Mouse (Mus musculus) megakaryocyte-erythroid progenitor cell, adult 5-6 weeks (primary cell): Measurements from ENCODE around the gene Atp1b1. TPM values are rescaled to one million over a fixed set of nuclear protein-coding genes. Genes with fewer than 3 reads are reported as not detected.

Experiments used
- ATAC-seq: replicated peaks from 2 replicates; pipeline ENCODE4 v1.8.0; 2016; ENCODE audit warnings: mild to moderate bottlenecking, inconsistent platforms; ENCODE audit not compliant: severe bottlenecking, poor library complexity, low FRiP score, low TSS enrichment
- total RNA-seq, 2 experiments: library from RNA; stranded (forward) in 1 of 2; stranded (reverse) in 1 of 2; fragments of 200-1000, 215-1000 nt in 1 of 2; fragments of >200 nt in 1 of 2; fragmentation: Nextera tagmentation in 1 of 2; gene quantifications; 2 replicates each; pipeline ENCODE4 v1.2.3; 2014 to 2017

Gene Atp1b1
- 1.8 and 15.5 TPM in 2 replicates for total RNA-seq (2014; fragmentation: Nextera tagmentation)
- total RNA-seq (2017), result 5.1 TPM in 1 of 2 replicates, not detected in the other

DNA sequence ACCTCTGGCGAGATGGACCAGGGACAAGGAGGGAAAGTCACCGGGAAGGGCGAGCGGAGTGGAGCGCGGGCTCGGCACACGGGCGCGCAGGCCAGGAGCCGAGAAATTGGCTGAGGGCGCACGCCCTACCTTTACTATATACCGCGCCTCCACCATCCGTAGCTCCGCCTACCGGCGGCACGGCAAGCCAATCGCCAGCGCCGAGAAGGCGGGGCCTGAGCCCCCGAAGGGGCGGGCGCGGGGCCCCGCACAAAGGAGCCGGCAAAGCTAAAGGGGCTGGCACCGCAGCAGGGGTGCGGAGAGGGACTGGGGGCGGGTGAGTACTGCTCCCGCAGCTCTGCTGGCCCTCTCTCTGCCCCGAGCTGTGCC, at the start of gene Atp1b1:
Atp1b1 (minus strand) TSS at position 111 of the 369 bp plus-strand sequence.
- peak; percentile 87 for ATAC-seq

DNA sequence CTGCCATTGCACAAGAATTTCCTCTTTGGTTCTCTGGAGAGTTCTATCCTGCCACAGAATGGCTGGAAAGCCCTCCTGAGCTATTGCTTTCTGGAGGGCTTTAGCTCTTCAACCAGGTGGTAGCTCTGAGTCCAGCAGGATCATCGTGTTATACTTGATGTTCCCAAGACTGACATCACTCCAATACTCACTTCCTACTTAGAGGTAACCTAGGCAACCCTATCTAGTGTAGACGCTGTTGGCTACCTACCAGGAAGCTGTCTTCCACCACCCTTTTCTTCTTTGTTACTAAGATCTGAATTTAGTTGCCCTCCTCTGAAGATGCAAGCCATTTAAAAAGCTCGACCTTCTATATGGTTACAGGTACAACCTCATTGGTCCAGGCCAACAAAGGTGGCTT, 46.9 kb upstream of the Atp1b1 start:
- no peak; the same call in 1 of the 2 replicates for ATAC-seq

GRCm38 (mm10) chr1:164503140-164503730, 45.1 kb upstream of the Atp1b1 start:
- no peak for ATAC-seq

- no peak for ATAC-seq
Measured at GRCm38 (mm10) chr1:164502231-164502630, 44.1 kb upstream of the Atp1b1 start.

- no peak for ATAC-seq
Measured at GRCm38 (mm10) chr1:164494741-164495512, 36.8 kb upstream of the Atp1b1 start.

DNA sequence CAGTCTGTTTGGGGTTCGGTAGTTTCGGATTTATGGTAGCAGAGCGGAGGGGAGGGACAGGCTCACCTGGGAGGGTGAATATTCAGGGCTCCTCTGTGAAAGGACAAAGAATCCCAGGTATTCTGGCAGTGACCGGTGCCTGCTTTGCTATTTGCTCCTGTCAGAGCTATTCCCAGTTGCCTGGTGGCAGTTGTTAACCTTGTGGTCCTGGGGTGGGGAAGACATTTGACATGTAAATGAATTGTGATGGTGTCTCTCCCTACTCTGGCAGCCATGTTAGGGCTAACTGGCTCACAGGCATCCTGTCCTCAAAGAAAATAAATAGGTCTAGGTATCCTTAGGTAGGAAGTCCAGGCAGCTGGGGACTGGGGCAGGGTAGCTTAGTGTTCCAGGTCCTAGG, 36.1 kb upstream of the Atp1b1 start:
- ATAC-seq, result no peak

DNA sequence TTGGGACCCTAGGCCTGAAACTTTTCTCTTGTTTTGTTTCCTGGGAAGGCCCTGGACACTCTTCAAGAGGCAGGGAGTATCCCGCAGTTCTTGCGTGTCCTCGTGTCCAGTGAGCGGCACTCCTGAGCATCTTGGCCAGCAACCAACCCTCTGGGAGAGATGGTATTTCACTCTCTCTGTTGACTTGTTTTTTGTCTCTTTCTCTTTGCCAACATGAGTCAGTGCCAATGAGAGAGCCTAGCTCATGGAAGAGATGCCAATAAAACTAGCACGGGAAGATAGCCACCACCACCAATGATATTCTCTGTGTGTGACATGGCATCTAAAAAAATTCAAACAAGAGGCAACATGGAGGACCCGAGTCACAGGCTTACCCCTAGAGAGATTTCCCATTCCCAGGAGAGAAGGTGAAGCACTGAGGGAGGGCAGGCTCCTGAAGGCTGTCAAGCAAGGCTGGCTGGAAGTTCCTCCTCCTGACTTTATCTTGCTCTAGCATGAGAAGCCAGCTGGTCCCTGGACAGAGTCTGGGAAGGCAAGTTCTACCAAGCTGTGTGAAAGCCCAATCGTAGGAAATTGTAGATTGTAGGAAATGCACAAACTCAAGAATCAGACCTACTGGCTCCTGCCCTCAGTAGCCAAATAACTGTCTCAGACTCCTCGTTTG, 35.0 kb upstream of the Atp1b1 start:
- ATAC-seq, result no peak

GRCm38 (mm10) chr1:164492476-164492875, 34.3 kb upstream of the Atp1b1 start:
- ATAC-seq, result no peak

GRCm38 (mm10) chr1:164489961-164490594, 31.9 kb upstream of the Atp1b1 start:
- no peak for ATAC-seq

GRCm38 (mm10) chr1:164483728-164484127, 25.6 kb upstream of the Atp1b1 start:
- ATAC-seq, result no peak

DNA sequence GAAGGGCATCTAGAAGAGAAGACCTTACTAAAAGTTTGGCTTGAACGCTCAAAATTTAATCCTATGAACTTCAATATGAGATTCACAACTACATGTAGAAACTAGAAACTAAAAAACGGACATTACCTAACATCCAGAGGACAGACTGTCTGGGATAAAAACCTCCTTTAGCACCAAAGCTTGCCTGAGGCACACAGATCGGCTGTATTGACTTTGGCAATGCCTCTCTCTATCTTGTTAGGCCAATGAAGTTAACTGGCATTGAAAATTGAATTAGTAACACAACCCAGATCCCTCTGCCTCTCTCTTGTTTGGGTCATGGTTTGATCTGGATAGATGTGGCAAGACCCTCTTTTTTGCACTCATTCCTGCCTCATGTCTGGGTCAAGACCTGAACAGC, 24.7 kb upstream of the Atp1b1 start:
- ATAC-seq, result no peak

DNA sequence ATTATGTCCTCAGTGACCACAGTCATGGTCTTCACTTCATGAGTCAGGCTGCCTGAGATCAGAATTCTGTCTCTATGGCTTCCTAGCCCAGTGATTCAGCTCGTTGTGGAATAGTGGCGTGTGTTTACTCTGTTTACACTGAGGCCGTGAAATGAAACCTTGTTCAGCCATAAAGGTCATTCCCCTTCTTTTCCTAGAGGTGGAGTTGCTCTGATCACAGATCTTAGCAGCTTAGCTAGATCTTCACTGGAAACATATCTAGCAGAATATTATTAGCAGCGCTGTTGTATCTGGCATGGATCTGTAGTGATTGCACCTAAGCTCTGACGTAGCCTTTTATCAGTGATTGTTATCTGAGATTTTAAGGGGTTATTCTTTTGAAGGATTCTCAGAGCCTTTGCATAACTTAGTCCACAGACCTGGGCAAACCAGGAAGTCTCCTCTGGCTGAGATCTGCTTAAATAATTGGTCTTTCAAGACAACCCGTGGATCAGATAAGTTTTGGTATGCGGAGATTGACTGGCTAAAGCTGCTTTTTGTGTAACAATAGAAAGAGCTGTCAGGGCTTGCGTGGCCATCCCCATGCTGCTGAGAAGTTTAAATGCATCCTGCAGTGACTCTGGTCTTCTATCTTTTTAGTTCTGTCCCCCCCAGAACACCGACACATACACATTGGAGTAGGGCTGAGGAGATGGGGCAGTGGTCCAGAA, 23.6 kb upstream of the Atp1b1 start:
- ATAC-seq, result no peak

DNA sequence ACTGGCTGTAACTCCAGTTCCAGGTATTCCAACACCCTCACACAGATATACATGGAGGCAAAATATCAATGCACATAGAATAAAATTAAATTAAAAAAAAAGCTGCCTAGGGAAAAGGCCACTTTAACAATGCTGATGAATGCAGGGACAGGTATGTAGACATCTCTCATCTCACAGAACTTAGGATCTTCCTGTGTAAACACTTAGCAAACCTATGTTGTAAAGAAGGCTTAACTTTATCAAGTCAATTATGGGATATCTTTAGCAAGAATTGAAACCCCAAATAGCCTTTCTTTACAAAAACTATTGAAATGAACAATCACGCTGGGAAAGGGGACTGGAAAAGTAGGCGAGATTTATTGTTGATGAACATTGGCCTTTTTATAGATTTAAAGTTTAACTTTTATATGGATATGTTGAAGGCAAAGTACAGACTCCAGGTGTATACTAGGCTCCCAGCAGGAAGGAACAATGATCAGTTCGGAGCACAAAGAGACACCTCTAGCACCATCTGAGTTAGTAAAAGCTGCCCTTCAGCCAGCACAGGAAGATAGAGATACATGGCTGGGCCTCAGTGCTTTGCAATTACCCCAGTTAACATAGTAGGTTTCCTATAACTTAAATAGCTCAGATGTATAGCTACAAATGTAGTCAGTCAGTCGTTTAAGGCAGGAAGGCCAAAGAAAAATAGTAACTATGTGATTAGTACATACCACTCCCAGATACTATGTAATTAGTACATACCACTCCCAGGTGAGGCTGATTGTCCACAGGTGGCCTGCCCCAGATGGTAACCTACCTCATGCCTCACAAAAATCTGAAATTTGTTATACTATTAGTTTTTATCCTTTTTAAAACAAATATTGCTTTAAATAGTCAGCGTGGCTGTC, 22.8 kb upstream of the Atp1b1 start:
- ATAC-seq, result no peak

GRCm38 (mm10) chr1:164475895-164476294, 17.7 kb upstream of the Atp1b1 start:
- ATAC-seq, result no peak

GRCm38 (mm10) chr1:164474778-164475511, 16.8 kb upstream of the Atp1b1 start:
- no peak for ATAC-seq

DNA sequence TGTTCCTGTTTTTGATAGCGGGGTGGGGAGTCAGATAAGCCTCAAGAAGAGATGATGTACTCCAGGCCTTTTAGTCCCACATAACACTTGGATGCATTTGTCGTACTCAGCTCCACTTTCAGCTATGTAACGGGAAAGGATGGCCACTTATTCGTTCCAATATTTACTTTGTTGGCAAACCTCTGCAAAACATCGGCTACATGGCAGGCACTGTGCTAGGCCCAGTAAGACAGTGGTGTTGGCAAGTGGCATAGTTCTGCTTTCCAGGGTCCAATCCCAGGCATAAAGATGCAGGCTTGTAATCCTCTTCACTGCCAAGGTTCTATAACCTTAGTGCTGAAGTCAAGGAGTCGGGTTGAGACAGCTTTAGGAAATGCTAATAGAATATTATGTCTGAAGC, 16.2 kb upstream of the Atp1b1 start:
- ATAC-seq, result no peak

DNA sequence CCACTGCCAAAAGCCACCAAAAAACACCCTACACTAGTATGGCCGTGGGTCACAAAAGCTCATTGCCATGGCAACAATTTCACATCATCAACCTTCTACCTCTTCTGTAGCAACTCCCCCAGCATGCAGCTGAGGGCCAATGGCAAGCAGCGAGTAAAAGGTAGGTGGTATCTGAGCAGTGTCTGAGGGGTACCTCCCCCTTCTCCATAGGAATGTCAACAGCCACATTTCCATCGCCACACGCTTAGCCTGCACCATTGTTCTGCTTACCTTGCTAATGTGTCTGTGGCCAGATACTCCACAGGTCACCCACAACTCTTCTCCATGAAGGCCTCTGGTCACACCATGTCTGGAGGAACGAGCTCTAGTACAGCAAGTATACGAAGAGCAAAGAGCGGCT, 15.2 kb upstream of the Atp1b1 start:
- ATAC-seq, result no peak

GRCm38 (mm10) chr1:164471632-164472031, 13.5 kb upstream of the Atp1b1 start:
- ATAC-seq, result no peak
